Mouse (Mus musculus): ENCODE data around the gene Dhx34. TPM values are rescaled to one million over a fixed set of nuclear protein-coding genes. Genes with fewer than 3 reads are reported as not detected.
A peak's percentile ranks its signal among the peaks of the same experiment; 100 is the strongest.

Dhx34 gene
- polyA plus RNA-seq, 1 experiment from 2014 or later, result 21.3 TPM

DNA sequence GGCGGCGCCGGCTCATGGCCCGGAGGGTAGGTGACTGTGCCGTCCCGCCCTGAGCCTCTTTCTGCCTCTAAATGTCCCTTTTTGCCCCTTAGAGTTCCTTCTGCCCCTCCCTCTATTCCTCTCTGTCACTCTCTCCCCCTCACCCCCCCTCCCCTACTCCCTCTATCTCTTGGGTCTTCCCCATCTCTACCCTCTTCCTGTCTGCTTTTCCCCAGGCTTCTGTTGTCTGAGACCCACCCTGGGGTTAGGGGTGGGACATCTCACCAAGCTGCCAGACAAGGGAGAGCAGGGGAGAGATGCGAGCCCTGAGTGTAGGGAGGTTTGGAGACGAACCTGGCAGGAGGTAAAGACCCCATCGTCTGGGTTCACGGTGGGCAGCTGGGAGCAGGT lies 46.3 kb downstream of the Dhx34 start:
- H3K36me3 ChIP-seq (ENCODE audit: insufficient read depth, low read length), result peaks cover 10% of the 10 kb centered on the region; the same call in 1 of the 2 replicates
- peaks cover 6% of the 10 kb centered on the region; the same call in 1 of the 2 replicates for H3K27me3 ChIP-seq (ENCODE audit: insufficient read depth, low read length)
- peak overlapping the region; percentile 65 for H3K4me2 ChIP-seq (replicated peaks; ENCODE audit: low read depth, low read length)
- H3K9ac ChIP-seq (replicated peaks; ENCODE audit: low read length), result peak overlapping the region; percentile 65
- peaks cover 31% of the 10 kb centered on the region for H3K4me1 ChIP-seq (ENCODE audit: insufficient read depth, low read length)
- no peak overlapping the region for H3K27ac ChIP-seq (ENCODE audit: low read length)
- no peaks in the 10 kb centered on the region for H3K9me3 ChIP-seq (ENCODE audit: low read length)
- peak overlapping the region; percentile 59 for H3K4me3 ChIP-seq (ENCODE audit: low read length)
- 0% methylated on average over 10 of the region's 10 CpGs for WGBS
- ATAC-seq (ENCODE audit: low FRiP score, low TSS enrichment), result no peak

DNA sequence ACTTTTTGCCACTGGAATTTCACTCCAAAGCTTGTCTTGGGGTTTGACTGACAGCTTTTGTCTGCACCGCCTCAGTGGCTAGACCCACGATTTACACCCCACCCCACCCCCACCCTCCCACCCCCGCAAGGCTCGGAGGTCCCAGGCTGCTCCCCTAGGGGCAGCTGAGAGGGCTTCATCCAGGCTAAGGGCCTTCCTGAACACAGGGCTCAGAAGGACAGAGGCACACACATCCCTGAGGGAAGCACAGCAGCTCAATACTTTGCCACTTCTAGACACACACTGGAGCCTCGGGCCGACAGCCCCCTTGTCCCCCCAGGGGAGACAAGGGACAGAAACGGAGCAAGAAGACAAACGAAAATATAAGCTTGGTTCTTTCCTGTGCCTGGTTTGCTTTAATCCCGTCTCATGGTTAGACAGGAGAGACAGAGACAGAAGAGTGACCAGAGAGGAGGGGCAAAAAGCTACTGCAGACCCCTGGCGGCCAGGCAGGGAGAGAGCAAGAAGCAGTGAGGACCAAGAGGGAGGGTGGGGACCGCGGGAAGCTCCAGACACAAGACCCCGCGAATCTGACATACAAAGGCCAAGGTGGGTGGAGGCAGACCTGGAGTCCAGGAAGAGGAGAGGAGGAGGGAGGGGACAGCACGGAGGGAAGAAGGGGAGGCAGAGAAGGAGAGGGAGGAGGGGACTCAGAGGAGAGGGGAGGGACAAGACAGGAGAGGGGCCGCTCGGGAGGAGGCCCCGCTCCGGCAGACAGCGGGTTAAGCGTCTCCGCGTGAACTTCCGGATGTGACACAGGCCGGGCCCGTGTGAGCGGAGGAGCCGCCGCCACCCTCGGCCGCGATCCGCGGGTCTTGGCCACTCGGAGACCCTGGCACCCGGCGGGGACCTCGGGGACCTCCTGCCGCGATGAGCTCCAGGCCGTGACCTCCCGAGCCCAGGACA lies 47.0 kb downstream of the Dhx34 start, which contains the start of gene Meis3:
TSS of gene Meis3 (plus strand) at position 494 of the 945 bp plus-strand sequence.
- peaks cover 31% of the 10 kb centered on the region for H3K4me1 ChIP-seq (ENCODE audit: insufficient read depth, low read length)
- under 1% methylated on average over 42 of the region's 42 CpGs for WGBS
- H3K4me2 ChIP-seq (replicated peaks; ENCODE audit: low read depth, low read length), result peak within 1 kb of the TSS; percentile 65
- no peaks in the 10 kb centered on the region for H3K9me3 ChIP-seq (ENCODE audit: low read length)
- peaks cover 6% of the 10 kb centered on the region; the same call in 1 of the 2 replicates for H3K27me3 ChIP-seq (ENCODE audit: insufficient read depth, low read length)
- peaks cover 10% of the 10 kb centered on the region; the same call in 1 of the 2 replicates for H3K36me3 ChIP-seq (ENCODE audit: insufficient read depth, low read length)
- peak; percentile 79 for ATAC-seq (ENCODE audit: low FRiP score, low TSS enrichment)
- H3K4me3 ChIP-seq (ENCODE audit: low read length), result peak within 1 kb of the TSS; percentile 59
- H3K9ac ChIP-seq (replicated peaks; ENCODE audit: low read length), result peak within 1 kb of the TSS; percentile 65
- H3K27ac ChIP-seq (ENCODE audit: low read length), result 0 out of 2 replicates have a peak within 1 kb of the TSS, but pooled peaks have one; percentile 38

DNA sequence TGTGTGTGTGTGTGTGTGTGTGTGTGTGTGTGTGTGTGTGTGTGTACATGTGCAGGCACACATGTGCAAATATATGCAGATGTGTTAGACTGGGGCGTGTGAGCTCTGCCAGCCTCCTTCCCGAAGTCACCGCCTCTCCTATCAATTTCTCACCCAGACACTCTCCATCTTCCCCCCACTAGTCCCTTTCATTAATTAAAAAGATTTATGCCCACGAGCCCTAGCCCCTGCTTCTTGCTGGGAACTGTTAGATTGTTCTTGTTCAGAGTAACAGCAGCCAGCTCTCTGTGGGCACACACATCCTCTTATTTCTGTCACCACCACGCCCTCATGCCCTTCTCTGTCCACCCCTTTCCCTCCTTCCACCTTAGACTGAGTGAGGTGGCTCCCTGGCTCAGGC lies 48.7 kb downstream of the Dhx34 start:
- ATAC-seq (ENCODE audit: low FRiP score, low TSS enrichment), result no peak
- WGBS, result 9% methylated on average over 5 of the region's 5 CpGs

DNA sequence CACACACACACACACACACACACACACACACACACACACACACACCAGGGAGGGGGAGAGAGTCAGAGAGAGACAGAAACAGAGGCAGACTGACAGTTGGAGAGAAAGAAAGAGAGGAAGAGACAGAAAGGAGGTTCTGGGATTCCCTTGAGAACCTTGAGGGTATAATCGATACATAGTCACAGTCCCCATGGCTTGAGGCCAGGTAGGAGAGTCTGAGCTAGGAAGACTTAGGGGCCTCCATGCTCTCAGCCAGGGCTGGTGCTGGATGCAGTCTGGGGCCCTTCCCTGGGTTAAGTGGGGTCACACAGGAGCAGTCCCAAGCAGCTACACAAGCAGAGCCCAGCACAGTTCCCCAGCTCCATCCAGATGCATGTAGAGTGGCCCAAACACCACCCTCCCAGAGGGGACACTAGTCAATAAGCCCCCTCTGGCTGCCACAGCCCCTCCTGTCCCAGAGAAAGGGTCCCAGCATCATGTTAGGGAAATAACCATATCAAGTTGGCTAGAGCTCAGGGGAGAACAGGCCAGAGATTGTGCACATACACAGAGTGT lies 49.2 kb downstream of the Dhx34 start:
- Histone ChIP-seq H3K9ac (replicated peaks; ENCODE audit: low read length) (no peak overlapping the region), H3K36me3 (ENCODE audit: insufficient read depth, low read length) (no peaks in the 10 kb centered on the region), H3K9me3 (ENCODE audit: low read length) (peaks cover 8% of the 10 kb centered on the region), H3K4me2 (replicated peaks; ENCODE audit: low read depth, low read length) (no peak overlapping the region), H3K4me1 (ENCODE audit: insufficient read depth, low read length) (peaks cover 31% of the 10 kb centered on the region), H3K27me3 (ENCODE audit: insufficient read depth, low read length) (peaks cover 6% of the 10 kb centered on the region; the same call in 1 of the 2 replicates), H3K27ac (ENCODE audit: low read length) (0 out of 2 replicates have a peak overlapping the region, but pooled peaks have one; percentile 26), H3K4me3 (ENCODE audit: low read length) (no peak overlapping the region)
- 17% methylated on average over 1 of the region's 1 CpGs for WGBS
- peak; percentile 21; the same call in 1 of the 2 replicates for ATAC-seq (ENCODE audit: low FRiP score, low TSS enrichment)

More for the DNA sequence above, 48.7 kb downstream of the Dhx34 start:
- Histone ChIP-seq H3K4me2 (replicated peaks; ENCODE audit: low read depth, low read length) (no peak overlapping the region), H3K9ac (replicated peaks; ENCODE audit: low read length) (0 out of 2 replicates have a peak overlapping the region, but pooled peaks have one; percentile 23), H3K27me3 (ENCODE audit: insufficient read depth, low read length) (peaks cover 6% of the 10 kb centered on the region; the same call in 1 of the 2 replicates), H3K9me3 (ENCODE audit: low read length) (peaks cover 3% of the 10 kb centered on the region; the same call in 1 of the 2 replicates), H3K27ac (ENCODE audit: low read length) (0 out of 2 replicates have a peak overlapping the region, but pooled peaks have one; percentile 36), H3K4me3 (ENCODE audit: low read length) (no peak overlapping the region), H3K36me3 (ENCODE audit: insufficient read depth, low read length) (no peaks in the 10 kb centered on the region), H3K4me1 (ENCODE audit: insufficient read depth, low read length) (peaks cover 31% of the 10 kb centered on the region)

DNA sequence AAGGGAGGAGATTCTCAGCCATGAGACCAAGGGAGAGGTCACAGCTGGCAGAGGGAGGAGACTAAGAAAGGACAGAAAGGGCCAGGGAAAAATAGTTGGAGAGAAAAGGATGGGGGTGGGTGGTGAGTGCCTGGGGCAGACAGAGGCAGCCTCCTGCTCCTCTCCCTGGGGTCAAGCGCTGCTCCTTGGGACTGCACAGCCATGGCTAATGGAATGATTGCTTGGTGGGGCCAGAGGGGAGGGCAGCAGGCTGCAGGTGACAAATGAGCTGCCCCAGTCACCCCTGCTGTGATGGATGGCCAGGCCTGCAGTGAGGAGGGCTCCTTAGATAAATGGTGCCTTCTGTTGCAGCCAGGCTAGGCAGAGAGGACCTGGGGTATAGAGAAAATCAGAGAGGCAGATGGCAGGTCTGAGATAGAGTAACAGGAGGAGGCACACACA lies 49.7 kb downstream of the Dhx34 start:
- Histone ChIP-seq H3K4me2 (replicated peaks; ENCODE audit: low read depth, low read length) (no peak overlapping the region), H3K27ac (ENCODE audit: low read length) (no peak overlapping the region), H3K27me3 (ENCODE audit: insufficient read depth, low read length) (peaks cover 6% of the 10 kb centered on the region; the same call in 1 of the 2 replicates), H3K9me3 (ENCODE audit: low read length) (peaks cover 9% of the 10 kb centered on the region), H3K4me1 (ENCODE audit: insufficient read depth, low read length) (peaks cover 31% of the 10 kb centered on the region), H3K9ac (replicated peaks; ENCODE audit: low read length) (no peak overlapping the region), H3K4me3 (ENCODE audit: low read length) (no peak overlapping the region), H3K36me3 (ENCODE audit: insufficient read depth, low read length) (no peaks in the 10 kb centered on the region)
- WGBS, result 0% methylated on average over 1 of the region's 1 CpGs
- ATAC-seq (ENCODE audit: low FRiP score, low TSS enrichment), result peak; percentile 71

DNA sequence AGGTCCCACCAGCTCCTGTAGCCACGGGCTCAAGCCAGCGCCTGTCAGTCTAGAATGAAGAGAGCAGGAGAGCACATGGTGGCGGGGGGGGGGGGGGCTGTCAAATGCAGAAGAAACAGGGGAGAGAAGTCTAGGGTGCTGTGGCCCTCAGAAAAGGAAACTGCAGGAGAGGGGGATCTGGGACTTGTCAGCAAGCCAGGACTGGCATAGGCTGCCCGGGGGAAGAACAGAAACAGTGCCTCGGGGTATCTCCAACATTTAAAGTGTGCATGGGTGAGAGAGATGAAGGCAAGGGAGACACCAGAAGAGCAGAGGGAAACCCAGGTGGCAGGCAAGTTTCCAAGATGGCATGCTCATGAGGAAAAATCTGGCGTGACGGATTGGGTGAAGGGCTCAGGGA lies 59.8 kb downstream of the Dhx34 start:
- Histone ChIP-seq H3K36me3 (ENCODE audit: insufficient read depth, low read length) (no peaks in the 10 kb centered on the region), H3K4me3 (ENCODE audit: low read length) (no peak overlapping the region), H3K9me3 (ENCODE audit: low read length) (no peaks in the 10 kb centered on the region; the same call in 1 of the 2 replicates), H3K27ac (ENCODE audit: low read length) (no peak overlapping the region), H3K4me1 (ENCODE audit: insufficient read depth, low read length) (no peaks in the 10 kb centered on the region), H3K27me3 (ENCODE audit: insufficient read depth, low read length) (peaks cover 20% of the 10 kb centered on the region), H3K4me2 (replicated peaks; ENCODE audit: low read depth, low read length) (no peak overlapping the region), H3K9ac (replicated peaks; ENCODE audit: low read length) (no peak overlapping the region)
- 75% methylated on average over 7 of the region's 7 CpGs for WGBS
- no peak for ATAC-seq (ENCODE audit: low FRiP score, low TSS enrichment)

DNA sequence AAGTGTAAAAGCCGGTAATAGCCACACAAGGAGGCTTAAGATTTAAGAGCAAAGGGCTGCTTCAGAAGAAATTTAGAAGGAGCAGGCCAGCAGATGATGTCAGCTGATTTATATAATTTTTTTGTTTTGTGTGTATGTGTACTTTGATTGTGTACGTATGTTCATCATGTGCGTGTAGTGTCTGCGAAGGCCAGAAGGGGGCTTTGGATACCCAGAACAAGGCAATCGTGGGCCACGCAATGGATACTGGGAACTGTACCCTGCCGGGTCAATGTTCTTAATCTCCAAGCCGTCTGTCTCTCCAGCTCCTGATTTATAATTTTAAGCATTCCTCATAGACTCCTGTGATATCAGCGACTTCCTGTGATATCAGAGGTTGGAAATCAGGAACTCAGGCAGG lies 60.5 kb downstream of the Dhx34 start:
- H3K4me1 ChIP-seq (ENCODE audit: insufficient read depth, low read length), result no peaks in the 10 kb centered on the region
- no peak overlapping the region for H3K27ac ChIP-seq (ENCODE audit: low read length)
- H3K27me3 ChIP-seq (ENCODE audit: insufficient read depth, low read length), result peaks cover 20% of the 10 kb centered on the region
- no peak overlapping the region for H3K9ac ChIP-seq (replicated peaks; ENCODE audit: low read length)
- no peaks in the 10 kb centered on the region; the same call in 1 of the 2 replicates for H3K9me3 ChIP-seq (ENCODE audit: low read length)
- no peaks in the 10 kb centered on the region for H3K36me3 ChIP-seq (ENCODE audit: insufficient read depth, low read length)
- WGBS, result 85% methylated on average over 9 of the region's 9 CpGs
- no peak overlapping the region for H3K4me2 ChIP-seq (replicated peaks; ENCODE audit: low read depth, low read length)
- no peak overlapping the region for H3K4me3 ChIP-seq (ENCODE audit: low read length)
- ATAC-seq (ENCODE audit: low FRiP score, low TSS enrichment), result no peak

DNA sequence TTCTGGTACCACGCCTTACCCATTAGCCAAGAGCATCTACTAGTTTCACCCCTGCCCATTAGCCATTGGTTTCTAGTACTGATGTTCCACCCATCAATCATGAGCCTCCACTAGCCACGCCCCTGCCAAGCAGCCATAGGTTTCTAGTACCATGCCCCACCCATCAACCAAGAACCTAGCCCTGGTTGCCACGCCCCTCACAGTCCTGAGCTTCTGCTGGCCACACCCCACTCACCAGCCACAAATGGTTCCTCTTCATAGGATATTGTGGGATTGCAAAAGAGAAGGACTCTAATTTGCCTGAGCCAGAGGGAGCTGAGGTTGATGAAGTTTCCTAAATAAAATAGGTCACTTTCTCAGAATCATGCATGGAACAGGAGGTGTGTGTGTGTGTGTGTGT lies 61.1 kb downstream of the Dhx34 start:
- no peak overlapping the region for H3K27ac ChIP-seq (ENCODE audit: low read length)
- WGBS, result 67% methylated on average over 3 of the region's 3 CpGs
- no peak overlapping the region for H3K4me3 ChIP-seq (ENCODE audit: low read length)
- no peaks in the 10 kb centered on the region; the same call in 1 of the 2 replicates for H3K9me3 ChIP-seq (ENCODE audit: low read length)
- no peaks in the 10 kb centered on the region for H3K4me1 ChIP-seq (ENCODE audit: insufficient read depth, low read length)
- H3K36me3 ChIP-seq (ENCODE audit: insufficient read depth, low read length), result no peaks in the 10 kb centered on the region
- no peak for ATAC-seq (ENCODE audit: low FRiP score, low TSS enrichment)
- no peak overlapping the region for H3K4me2 ChIP-seq (replicated peaks; ENCODE audit: low read depth, low read length)
- no peak overlapping the region for H3K9ac ChIP-seq (replicated peaks; ENCODE audit: low read length)
- H3K27me3 ChIP-seq (ENCODE audit: insufficient read depth, low read length), result peaks cover 20% of the 10 kb centered on the region

DNA sequence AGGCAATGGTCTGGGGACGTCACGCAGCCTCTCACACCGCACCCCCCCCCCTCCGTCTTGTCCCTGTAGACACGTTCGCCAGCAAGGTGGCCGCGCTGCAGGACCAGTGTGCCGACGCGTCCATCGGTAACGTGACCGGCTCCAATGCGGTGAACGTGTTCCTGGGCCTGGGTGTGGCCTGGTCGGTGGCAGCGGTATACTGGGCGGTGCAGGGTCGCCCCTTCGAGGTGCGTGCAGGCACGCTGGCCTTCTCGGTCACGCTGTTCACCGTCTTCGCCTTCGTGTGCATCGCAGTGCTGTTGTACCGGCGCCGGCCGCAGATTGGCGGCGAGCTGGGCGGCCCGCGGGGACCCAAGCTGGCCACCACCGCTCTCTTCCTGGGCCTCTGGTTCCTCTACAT lies 63.1 kb downstream of the Dhx34 start:
- no peaks in the 10 kb centered on the region for H3K36me3 ChIP-seq (ENCODE audit: insufficient read depth, low read length)
- H3K9ac ChIP-seq (replicated peaks; ENCODE audit: low read length), result no peak overlapping the region
- peaks cover 20% of the 10 kb centered on the region for H3K27me3 ChIP-seq (ENCODE audit: insufficient read depth, low read length)
- H3K9me3 ChIP-seq (ENCODE audit: low read length), result no peaks in the 10 kb centered on the region; the same call in 1 of the 2 replicates
- peak overlapping the region; percentile 32 for H3K4me2 ChIP-seq (replicated peaks; ENCODE audit: low read depth, low read length)
- peak overlapping the region; percentile 10; the same call in 1 of the 2 replicates for H3K4me3 ChIP-seq (ENCODE audit: low read length)
- H3K27ac ChIP-seq (ENCODE audit: low read length), result no peak overlapping the region
- WGBS, result 8% methylated on average over 39 of the region's 39 CpGs
- 0 out of 2 replicates have a peak, but pooled peaks have one; percentile 9 for ATAC-seq (ENCODE audit: low FRiP score, low TSS enrichment)
- H3K4me1 ChIP-seq (ENCODE audit: insufficient read depth, low read length), result no peaks in the 10 kb centered on the region
